Mouse (Mus musculus): ENCODE data around the gene Dennd1c. TPM values are rescaled to one million over a fixed set of nuclear protein-coding genes. Genes with fewer than 3 reads are reported as not detected.
"Not testable (repeated sequence)": the region's sequence is repeated elsewhere in the genome, so short reads cannot be mapped to it uniquely, and the experiment has no call there.

The Dennd1c gene
- polyA plus RNA-seq, 1 experiment, result 145 TPM

DNA sequence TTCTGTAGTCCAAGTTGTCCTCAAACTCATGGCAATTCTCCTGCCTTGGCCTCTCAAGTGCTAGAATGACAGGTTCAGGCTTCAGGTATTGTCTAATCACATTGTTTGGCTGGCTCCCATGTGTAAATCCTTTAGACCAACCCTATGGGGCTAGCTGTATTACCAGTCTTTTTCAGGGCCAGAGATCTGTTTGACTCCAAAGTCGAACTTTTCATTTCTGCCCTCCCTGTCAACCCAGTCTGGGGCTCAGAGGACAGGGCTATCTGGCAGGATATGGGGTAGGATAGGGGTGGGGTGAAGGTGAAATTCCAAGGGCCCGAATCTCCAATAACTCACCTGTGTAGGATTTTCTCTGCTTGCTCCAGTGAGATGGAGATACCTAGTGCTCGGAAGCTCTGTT lies 22.1 kb downstream of the Dennd1c start:
- TF ChIP-seq POLR2A (IDR thresholded peaks at IDR 0.05; ENCODE audit: borderline replicate concordance, low read depth, low read length) (no peak), CTCF (IDR thresholded peaks at IDR 0.05; ENCODE audit: low read depth, low read length) (no peak)
- peaks cover 3% of the 10 kb centered on the region for H3K4me1 ChIP-seq (ENCODE audit: control insufficient read depth, insufficient read depth, low read length)
- no peak overlapping the region for H3K27ac ChIP-seq (ENCODE audit: insufficient read depth, low read depth, low read length)
- no peak overlapping the region for H3K4me3 ChIP-seq (ENCODE audit: insufficient read depth, low read length)

DNA sequence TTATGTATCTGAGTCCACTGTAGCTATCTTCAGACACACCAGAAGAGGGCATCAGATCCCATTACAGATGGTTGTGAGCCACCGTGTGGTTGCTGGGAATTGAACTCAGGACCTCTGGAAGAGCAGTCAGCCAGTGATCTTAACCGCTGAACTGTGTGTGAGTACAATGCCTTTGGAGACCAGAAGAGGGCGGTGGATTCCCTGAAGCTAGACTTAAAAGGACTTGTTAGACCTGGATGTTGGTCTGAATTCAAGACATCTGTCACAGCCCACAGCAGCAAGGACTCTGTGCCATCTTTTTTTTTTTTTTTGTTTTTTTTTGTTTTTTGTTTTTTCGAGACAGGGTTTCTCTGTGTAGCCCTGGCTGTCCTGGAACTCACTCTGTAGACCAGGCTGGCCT lies 26.6 kb downstream of the Dennd1c start:
- not testable (repeated sequence) for H3K4me3 ChIP-seq (ENCODE audit: insufficient read depth, low read length); H3K27ac ChIP-seq (ENCODE audit: insufficient read depth, low read depth, low read length); H3K4me1 ChIP-seq (ENCODE audit: control insufficient read depth, insufficient read depth, low read length)

DNA sequence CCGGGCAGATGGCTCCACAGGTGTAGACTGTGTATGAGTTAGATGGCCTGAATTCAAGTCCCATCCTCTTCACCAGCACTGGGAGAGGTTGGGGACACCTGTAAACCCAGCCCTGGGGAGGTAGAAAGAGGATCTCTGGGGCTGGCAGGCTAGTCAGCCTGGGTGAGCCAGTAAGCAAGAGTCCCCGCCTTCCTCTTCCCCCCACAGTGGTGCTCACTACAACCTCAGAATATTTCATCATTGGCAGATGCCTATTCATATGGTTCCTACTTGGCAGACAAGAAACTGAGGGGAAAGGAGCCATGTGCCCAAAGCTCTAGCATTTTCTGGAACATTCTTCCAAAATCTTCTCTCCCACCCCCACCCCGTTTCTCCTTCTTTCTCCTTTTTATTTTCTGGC lies 29.5 kb downstream of the Dennd1c start:
- Histone ChIP-seq H3K4me3 (ENCODE audit: insufficient read depth, low read length) (no peak overlapping the region), H3K27ac (ENCODE audit: insufficient read depth, low read depth, low read length) (no peak overlapping the region), H3K4me1 (ENCODE audit: control insufficient read depth, insufficient read depth, low read length) (peaks cover 8% of the 10 kb centered on the region)
- TF ChIP-seq CTCF (IDR thresholded peaks at IDR 0.05; ENCODE audit: low read depth, low read length) (no peak), POLR2A (IDR thresholded peaks at IDR 0.05; ENCODE audit: borderline replicate concordance, low read depth, low read length) (no peak)

DNA sequence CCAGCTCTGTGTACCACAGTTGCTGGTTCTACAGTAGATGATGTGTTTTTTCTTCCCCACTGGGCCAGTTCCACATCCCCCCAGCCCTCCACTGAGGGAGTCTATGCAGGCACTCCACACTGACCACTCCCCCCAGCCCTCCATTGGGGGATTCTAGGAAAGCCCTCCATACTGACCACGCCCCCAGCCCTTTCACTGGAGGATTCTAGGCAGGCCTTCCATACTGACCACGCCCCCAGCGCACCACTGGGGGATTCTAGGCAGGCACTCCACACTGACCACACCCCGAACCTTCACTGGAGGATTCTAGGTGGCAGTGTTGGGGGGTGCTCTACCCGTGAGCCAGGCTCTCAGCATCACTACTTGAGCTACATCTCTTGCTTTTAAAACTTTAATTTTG lies 30.9 kb downstream of the Dennd1c start:
- TF ChIP-seq POLR2A (IDR thresholded peaks at IDR 0.05; ENCODE audit: borderline replicate concordance, low read depth, low read length) (no peak), CTCF (IDR thresholded peaks at IDR 0.05; ENCODE audit: low read depth, low read length) (no peak)
- Histone ChIP-seq H3K27ac (ENCODE audit: insufficient read depth, low read depth, low read length) (no peak overlapping the region), H3K4me1 (ENCODE audit: control insufficient read depth, insufficient read depth, low read length) (peaks cover 8% of the 10 kb centered on the region), H3K4me3 (ENCODE audit: insufficient read depth, low read length) (no peak overlapping the region)

DNA sequence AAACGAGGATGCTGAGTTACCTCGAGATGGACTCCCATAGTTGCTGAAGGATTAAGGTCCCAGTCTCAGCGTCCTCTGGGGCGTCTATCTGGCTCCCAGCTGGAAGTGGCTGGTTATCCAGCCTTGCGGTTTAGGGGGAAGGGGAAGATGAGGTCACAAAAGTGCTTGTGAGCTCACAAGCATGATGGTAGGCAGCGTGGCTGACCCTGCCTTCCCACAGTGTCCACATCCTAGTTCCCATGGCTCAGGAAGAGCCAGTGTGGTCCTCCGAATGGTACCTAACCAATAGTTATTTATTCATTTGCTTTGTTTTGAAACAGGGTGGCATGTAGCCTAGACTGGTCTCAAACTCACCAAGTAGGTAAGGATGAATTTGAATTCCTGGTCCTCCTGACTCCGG lies 36.8 kb downstream of the Dennd1c start, which contains the start of gene Slc25a41:
Gene Slc25a41 (minus strand): TSS at position 101 of the 400 bp plus-strand sequence.
- TF ChIP-seq CTCF (IDR thresholded peaks at IDR 0.05; ENCODE audit: low read depth, low read length), result no peak
- TF ChIP-seq POLR2A (IDR thresholded peaks at IDR 0.05; ENCODE audit: borderline replicate concordance, low read depth, low read length), result no peak
- Histone ChIP-seq H3K4me1 (ENCODE audit: control insufficient read depth, insufficient read depth, low read length) (peaks cover 7% of the 10 kb centered on the region; the same call in 1 of the 2 replicates), H3K4me3 (ENCODE audit: insufficient read depth, low read length) (no peak within 1 kb of the TSS), H3K27ac (ENCODE audit: insufficient read depth, low read depth, low read length) (no peak within 1 kb of the TSS)

DNA sequence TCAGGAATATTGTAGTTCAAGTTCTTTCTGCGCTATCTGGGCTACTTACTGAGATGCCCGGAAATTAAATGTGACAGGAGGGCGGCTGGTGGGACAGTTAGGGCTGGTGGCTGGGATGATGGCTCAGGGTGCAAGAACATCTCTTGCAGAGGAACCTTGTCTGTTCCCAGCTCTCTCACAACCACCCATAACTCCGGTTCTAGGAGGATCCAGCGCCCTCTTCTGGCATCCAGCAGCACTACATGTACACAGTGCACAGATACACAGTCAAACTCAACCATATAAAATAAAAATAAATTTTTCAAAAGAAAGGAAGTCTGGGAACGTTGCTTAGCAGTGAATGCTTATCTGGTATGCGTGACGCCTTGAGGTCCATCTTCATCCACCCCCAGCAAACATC lies 39.3 kb downstream of the Dennd1c start:
- Histone ChIP-seq H3K4me1 (ENCODE audit: control insufficient read depth, insufficient read depth, low read length) (peaks cover 7% of the 10 kb centered on the region; the same call in 1 of the 2 replicates), H3K4me3 (ENCODE audit: insufficient read depth, low read length) (no peak overlapping the region), H3K27ac (ENCODE audit: insufficient read depth, low read depth, low read length) (no peak overlapping the region)
- TF ChIP-seq CTCF (IDR thresholded peaks at IDR 0.05; ENCODE audit: low read depth, low read length) (no peak), POLR2A (IDR thresholded peaks at IDR 0.05; ENCODE audit: borderline replicate concordance, low read depth, low read length) (no peak)

DNA sequence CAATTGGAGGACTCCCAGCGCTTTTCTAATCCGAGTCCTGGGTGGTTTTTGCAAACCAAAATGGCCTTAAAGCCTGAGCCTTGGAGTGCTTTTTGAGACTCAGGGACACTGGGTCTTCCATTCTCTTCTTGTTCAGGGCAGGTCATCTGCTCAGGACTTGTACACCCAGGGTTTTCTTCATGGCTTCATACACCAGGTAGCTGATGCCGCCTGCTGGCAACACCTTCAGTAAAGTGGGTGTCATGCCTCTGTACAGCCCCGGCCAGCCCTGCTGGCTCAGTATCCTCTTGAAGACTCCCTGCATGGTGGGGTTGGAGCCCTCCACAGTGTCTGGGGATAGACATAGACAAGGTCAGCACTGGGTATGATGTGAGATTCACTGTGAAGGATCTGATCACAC lies 45.5 kb downstream of the Dennd1c start:
- Histone ChIP-seq H3K27ac (ENCODE audit: insufficient read depth, low read depth, low read length) (no peak overlapping the region), H3K4me3 (ENCODE audit: insufficient read depth, low read length) (peak overlapping the region; percentile 61; the same call in 1 of the 2 replicates), H3K4me1 (ENCODE audit: control insufficient read depth, insufficient read depth, low read length) (peaks cover 17% of the 10 kb centered on the region)
- TF ChIP-seq CTCF (IDR thresholded peaks at IDR 0.05; ENCODE audit: low read depth, low read length) (no peak), POLR2A (IDR thresholded peaks at IDR 0.05; ENCODE audit: borderline replicate concordance, low read depth, low read length) (no peak)

DNA sequence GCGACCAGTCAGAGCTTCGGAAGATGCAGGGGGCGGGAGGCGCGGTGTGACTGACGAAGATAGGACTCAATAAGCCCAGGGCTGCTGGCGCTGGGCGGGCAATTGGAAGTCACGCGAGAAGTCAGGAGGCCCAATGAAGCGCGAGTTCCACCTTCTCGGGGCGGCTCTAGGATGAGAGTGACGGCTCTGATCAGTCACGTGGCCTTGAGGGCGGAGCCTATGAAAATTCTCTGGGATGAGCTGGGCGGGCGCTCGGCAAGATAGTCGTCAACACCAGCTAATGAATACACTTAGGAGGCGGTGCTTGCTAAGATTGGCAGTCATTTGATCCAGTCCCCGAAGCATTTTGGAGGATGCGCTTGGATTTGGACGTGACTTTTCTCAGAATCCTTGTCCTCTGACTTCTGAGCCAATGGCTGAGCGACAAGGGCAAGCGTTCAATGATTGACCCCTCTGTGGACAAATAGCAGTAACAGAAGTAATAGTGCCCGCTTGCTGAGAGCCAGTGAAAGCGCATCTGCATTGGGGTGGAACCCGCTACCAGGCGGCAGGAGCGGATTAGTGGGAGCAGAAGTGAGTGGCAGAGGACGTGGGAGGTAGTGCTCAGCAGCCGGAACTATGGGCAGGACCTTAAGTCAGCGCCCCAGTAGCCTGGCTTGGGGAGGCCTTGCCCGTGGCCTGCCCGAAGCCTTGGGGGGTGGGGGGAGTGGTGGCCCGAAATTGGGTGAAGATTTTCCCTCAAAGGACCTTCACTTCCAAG lies 46.5 kb downstream of the Dennd1c start:
- TF ChIP-seq POLR2A (IDR thresholded peaks at IDR 0.05; ENCODE audit: borderline replicate concordance, low read depth, low read length), result no peak
- TF ChIP-seq CTCF (IDR thresholded peaks at IDR 0.05; ENCODE audit: low read depth, low read length), result no peak
- Histone ChIP-seq H3K4me1 (ENCODE audit: control insufficient read depth, insufficient read depth, low read length) (peaks cover 14% of the 10 kb centered on the region), H3K4me3 (ENCODE audit: insufficient read depth, low read length) (peak overlapping the region; percentile 61), H3K27ac (ENCODE audit: insufficient read depth, low read depth, low read length) (peak overlapping the region; percentile 78)

DNA sequence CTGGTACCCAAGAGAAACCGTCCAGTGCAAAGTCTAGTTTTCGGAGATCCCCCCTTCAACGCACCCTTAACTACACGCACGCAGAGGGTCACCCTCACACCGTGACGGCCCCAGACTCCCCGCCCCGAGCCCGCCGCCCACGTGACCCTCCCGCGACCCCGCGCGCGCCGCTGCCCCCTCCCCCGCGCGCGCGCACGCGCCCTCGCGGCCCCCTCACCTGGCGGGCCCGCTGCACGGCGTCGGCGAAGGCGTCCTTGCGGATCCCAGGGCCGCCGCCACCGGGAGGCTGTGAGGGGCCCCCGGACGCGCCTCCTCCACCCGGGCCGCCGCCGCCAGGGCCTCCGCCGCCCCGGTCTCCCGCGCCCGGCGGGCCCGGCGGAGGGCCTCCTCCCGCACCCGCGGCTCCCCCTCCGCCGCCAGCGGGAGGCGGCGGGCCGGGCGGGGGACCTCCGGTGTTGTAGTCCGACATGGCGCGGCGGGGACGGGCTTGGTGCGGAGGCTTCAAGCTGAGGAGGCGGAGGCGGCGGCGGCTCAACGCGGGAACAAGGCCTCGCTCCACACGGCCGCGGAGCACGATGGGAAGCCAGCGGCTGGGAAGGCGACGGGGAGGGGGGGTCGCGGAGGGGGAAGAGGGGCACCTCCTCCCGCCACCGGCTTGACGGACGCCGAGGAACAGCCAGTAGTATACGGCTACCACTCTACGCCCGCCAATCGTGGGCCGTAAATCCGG lies 47.2 kb downstream of the Dennd1c start, which contains the start of gene Khsrp:
Gene Khsrp (minus strand): TSS at position 592 of the 730 bp plus-strand sequence.
- peaks cover 14% of the 10 kb centered on the region for H3K4me1 ChIP-seq (ENCODE audit: control insufficient read depth, insufficient read depth, low read length)
- peak within 1 kb of the TSS; percentile 81 for H3K27ac ChIP-seq (ENCODE audit: insufficient read depth, low read depth, low read length)
- H3K4me3 ChIP-seq (ENCODE audit: insufficient read depth, low read length), result peak within 1 kb of the TSS; percentile 86
- TF ChIP-seq POLR2A (IDR thresholded peaks at IDR 0.05; ENCODE audit: borderline replicate concordance, low read depth, low read length), result no peak

DNA sequence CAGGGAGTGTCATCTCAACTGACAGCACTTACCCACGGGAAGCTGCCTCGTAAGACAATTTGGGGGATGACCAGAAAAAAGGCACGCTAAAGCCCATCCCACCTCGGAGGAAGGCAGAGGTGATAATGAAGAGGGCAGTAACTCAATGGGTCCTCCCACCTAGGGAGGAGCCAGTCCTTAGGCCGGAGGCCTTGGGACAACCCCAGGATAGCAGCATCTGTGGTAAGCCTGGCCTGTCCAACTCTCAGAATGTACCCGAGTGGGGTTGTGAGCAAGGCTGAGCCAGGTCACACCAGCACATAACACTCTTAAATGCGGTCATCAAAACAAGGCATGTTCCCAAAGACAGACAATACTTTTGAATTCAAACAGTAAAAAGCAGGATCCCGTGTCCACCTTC lies 48.6 kb downstream of the Dennd1c start:
- H3K4me3 ChIP-seq (ENCODE audit: insufficient read depth, low read length), result peak overlapping the region; percentile 86
- no peak overlapping the region for H3K27ac ChIP-seq (ENCODE audit: insufficient read depth, low read depth, low read length)
- H3K4me1 ChIP-seq (ENCODE audit: control insufficient read depth, insufficient read depth, low read length), result peaks cover 14% of the 10 kb centered on the region
- no peak for TF ChIP-seq POLR2A (IDR thresholded peaks at IDR 0.05; ENCODE audit: borderline replicate concordance, low read depth, low read length)
- TF ChIP-seq CTCF (IDR thresholded peaks at IDR 0.05; ENCODE audit: low read depth, low read length), result no peak
